Mouse (Mus musculus): ENCODE measurements around the gene 2410004P03Rik. TPM values are rescaled to one million over a fixed set of nuclear protein-coding genes. Genes with fewer than 3 reads are reported as not detected.
"Not testable (repeated sequence)": the region's sequence is repeated elsewhere in the genome, so short reads cannot be mapped to it uniquely, and the experiment has no call there.

2410004P03Rik gene
- polyA plus RNA-seq, 1 experiment from 2014 or later, result 1.3 TPM

DNA sequence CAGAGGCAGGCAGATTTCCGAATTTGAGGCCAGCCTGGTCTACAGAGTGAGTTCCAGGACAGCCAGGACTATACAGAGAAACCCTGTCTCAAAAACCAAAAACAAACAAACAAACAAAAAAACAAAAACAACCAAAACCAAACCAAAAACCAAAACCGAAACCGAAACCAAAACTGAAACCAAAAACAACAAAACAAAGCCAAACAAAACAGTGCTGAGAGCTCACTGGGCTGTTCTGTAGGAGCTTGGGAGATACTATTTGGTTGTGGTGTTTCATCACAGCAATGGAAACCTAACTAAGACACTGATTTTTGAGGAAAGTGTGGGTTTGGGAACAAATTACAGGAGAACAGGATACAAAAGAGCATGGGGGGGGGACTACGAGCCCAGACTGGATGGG is 10.6 kb upstream of the 2410004P03Rik start:
- no peak for DNase-seq (ENCODE audit: low spot score)

- not testable (repeated sequence) for DNase-seq (ENCODE audit: low spot score)
Measured at GRCm38 (mm10) chr12:17021125-17021524, 9.6 kb upstream of the 2410004P03Rik start.

DNA sequence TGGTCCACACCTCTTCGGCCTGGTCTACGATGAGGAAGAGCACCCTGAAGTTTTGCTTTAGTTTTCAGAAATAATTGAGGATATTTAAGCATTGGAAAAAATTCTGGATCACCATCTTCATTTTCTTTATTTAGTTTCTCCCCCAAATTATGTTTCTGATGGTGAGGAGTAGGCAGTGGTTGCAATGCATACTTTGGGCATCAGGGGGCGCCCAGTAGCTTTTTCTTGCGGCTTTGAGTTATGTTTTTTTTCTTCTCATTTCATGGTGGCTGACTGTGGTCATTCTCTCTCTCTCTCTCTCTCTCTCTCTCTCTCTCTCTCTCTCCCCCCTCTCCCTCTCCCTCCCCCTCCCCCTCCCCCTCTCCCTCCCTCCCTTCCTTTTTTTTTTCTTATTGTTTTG is 6.9 kb upstream of the 2410004P03Rik start:
- DNase-seq (ENCODE audit: low spot score), result peak; percentile 52

DNA sequence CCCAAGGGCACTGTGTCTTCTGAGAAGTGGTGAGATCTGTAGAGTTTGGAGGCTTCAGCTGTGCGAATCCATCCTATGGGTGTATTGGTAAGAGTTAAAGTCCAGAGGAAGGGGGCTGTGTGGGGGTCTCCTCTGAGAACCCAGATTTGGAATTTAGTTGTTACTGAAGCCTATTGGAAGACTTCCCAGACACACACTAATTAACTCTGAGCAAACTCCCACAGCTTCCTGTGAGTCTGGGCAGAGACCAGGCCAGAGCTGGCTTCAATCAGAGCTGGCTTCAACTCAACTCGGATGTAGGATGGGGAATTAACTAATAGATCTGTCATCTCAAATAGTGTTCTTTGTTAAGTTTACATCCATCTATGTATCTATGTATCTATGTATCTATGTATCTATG is 4.2 kb upstream of the 2410004P03Rik start:
- DNase-seq (ENCODE audit: low spot score), result no peak

DNA sequence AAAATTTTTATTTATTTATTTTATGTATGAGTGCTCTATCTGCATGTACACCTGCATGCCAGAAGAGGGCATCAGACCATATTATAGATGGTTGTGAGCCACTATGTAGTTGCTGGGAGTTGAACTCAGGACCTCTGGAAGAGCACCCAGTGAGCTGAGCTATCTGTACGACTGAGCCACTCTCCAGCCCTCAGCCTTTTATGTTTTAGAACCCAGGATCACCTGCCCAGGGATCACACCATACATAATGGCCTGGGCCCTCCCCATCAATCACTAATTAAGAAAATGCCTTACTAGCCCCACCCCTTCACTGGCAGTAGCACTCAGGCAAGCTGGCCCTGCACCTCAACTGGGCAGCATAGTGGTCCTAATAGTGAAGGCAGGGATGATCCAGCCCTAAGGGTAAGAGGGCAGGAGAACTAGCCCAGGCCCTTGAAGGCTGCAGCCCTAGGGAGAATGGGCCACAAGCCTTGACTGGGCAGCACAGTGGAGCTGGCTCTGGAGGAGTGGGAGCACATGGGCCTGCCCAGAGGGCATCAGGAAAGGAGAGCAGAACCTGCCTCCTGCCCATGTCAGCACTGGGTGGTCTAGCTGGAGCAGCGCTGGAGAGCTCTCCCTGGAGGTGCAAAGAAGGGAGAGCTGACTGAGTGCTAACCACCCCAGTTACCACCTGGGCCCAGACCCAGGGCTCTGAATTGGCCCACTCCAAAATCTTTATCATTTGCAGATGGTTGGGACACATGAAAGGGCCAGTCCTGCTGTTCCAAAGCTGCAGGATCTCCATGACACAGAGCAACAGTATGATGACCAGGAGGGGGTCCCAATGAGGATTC is 756 bp upstream of the 2410004P03Rik start:
- DNase-seq (ENCODE audit: low spot score), result no peak

- DNase-seq (ENCODE audit: low spot score), result no peak
Measured at GRCm38 (mm10) chr12:17009466-17009865, 2.1 kb downstream of the 2410004P03Rik start.

DNA sequence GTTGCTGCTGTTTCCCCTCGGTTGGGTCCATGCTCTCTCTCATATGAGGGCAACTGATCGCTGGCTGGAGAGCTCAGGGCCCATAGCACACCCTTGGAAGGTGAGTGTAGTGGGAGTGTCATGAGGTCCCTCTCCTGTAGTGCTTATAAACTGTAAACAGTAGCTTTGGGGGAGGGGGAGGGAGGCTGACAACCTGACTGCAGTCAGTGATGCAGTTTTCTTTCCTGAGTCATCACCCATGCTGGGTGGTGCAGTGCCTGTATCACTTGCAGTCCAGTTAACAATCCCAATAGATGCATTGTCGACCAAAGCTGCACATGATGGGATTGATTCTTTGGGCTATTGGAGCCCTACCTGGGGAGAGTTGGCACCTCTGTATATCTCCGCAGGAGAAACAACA is 10.3 kb downstream of the 2410004P03Rik start:
- no peak for DNase-seq (ENCODE audit: low spot score)

GRCm38 (mm10) chr12:17000628-17001027 is 10.9 kb downstream of the 2410004P03Rik start:
- DNase-seq (ENCODE audit: low spot score), result peak; percentile 43

GRCm38 (mm10) chr12:16999739-17000497 is 11.6 kb downstream of the 2410004P03Rik start, which contains the start of gene Pqlc3:
TSS of gene Pqlc3 (minus strand) at chr12:17000408.
- DNase-seq (ENCODE audit: low spot score), result peak; percentile 86

DNA sequence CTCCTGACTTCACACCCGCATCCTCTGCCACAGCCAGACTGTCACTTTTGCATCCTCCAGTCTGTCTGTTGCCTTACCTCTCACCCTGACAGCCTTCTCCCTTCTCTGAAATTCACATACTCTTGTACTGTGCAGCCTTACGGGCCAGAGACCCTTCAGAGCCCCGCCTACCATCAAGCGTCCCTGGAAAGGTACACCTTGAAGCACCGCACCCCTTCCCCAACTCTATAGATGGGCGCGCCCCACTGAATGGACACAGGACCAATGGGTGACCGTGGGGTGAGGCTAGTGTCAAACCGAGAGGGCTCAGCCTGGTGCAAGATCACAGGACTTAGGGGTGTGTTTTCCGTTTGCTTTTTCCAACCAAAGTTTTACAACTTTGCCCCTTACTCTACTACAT is 12.4 kb downstream of the 2410004P03Rik start:
- no peak for DNase-seq (ENCODE audit: low spot score)

DNA sequence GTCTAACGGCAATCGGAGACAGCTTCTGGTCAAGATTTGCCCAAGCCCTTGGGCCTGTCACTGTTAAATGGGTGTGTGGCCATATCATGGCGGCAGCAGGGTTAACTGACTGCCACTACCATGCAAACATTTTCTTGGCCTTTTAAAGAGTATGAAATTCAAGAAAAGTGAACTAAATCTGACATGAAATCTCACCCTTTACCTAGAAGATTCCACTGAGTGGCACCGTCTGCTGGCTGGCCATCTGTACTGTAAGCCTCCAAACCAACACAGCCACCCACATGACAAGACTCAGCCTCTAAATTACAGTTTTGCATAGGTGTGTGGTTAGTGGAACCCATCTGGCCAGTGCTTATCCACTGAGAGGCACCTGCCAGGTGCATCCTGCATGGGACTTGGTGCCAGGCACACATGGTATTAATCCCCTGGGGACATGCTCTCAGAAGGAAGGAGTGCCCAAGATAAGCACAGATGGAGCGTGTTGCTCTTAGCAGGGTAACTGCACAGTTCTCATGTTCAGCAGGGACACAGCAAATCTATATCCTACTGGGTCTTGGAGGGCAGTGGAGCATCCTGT is 14.6 kb downstream of the 2410004P03Rik start:
- peak; percentile 48 for DNase-seq (ENCODE audit: low spot score)

GRCm38 (mm10) chr12:16996281-16996680 is 15.2 kb downstream of the 2410004P03Rik start:
- no peak for DNase-seq (ENCODE audit: low spot score)

- no peak for DNase-seq (ENCODE audit: low spot score)
Measured at GRCm38 (mm10) chr12:16994291-16994690, 17.2 kb downstream of the 2410004P03Rik start.

- no peak for DNase-seq (ENCODE audit: low spot score)
Measured at GRCm38 (mm10) chr12:16992355-16992754, 19.2 kb downstream of the 2410004P03Rik start.

DNA sequence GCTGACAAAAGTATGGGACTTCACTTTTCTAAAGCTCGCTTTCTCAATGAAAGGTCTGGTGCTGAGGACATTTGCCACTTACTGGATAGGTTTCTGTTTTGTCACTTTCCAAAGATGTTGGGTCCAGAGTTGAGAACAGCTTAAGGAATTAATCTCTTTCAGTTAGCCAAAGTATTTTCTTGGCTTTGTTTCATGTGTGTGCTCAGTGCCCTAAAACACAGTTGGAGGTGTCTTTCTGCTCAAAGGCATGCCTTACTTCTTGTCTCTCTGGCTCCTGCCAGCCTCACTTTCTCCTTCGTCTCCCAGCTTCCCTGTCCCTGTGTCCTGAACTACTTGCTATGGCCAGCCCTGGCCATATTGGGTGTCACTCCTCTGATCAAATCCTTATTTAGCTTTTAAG is 20.2 kb downstream of the 2410004P03Rik start:
- DNase-seq (ENCODE audit: low spot score), result no peak

- no peak for DNase-seq (ENCODE audit: low spot score)
Measured at GRCm38 (mm10) chr12:16985778-16986177, 25.7 kb downstream of the 2410004P03Rik start.

- no peak for DNase-seq (ENCODE audit: low spot score)
Measured at GRCm38 (mm10) chr12:16977120-16977519, 34.4 kb downstream of the 2410004P03Rik start.

GRCm38 (mm10) chr12:16966811-16967210 is 44.7 kb downstream of the 2410004P03Rik start:
- no peak for DNase-seq (ENCODE audit: low spot score)

GRCm38 (mm10) chr12:16963354-16963753 is 48.2 kb downstream of the 2410004P03Rik start:
- no peak for DNase-seq (ENCODE audit: low spot score)

GRCm38 (mm10) chr12:16958851-16959250 is 52.7 kb downstream of the 2410004P03Rik start:
- peak; percentile 40 for DNase-seq (ENCODE audit: low spot score)
